Mouse (Mus musculus) liver, embryonic 13.5 days (tissue): ENCODE data around the gene Celsr3. TPM values are rescaled to one million over a fixed set of nuclear protein-coding genes. Genes with fewer than 3 reads are reported as not detected.

ENCODE experiments used
- ATAC-seq: fragments of 200-750 bp; cut with Nextera tagmentation; 2 replicates; pipeline ENCODE4 v1.8.0; 2017; ENCODE audit warnings: low read depth, mild to moderate bottlenecking, moderate number of reproducible peaks, moderate library complexity
- DNase-seq: peaks from one replicate; pipeline ENCODE4 v3.0.0; 2022
- H3K27ac ChIP-seq: fragments of 300-500 bp; sonication (generic); 2 replicates; pipeline ENCODE4 v1.5.1; 2015; ENCODE audit warnings: moderate library complexity, mild to moderate bottlenecking, inconsistent platforms
- H3K27me3 ChIP-seq: fragments of 300-500 bp; sonication (generic); 2 replicates; pipeline ENCODE4 v1.6.1; 2015; ENCODE audit warnings: mild to moderate bottlenecking, inconsistent platforms
- H3K36me3 ChIP-seq: fragments of 300-500 bp; sonication (generic); 2 replicates; pipeline ENCODE4 v1.6.1; 2015; ENCODE audit warnings: mild to moderate bottlenecking, inconsistent platforms
- H3K4me1 ChIP-seq: fragments of 300-500 bp; sonication (generic); replicated peaks from 2 replicates; pipeline ENCODE4 v1.6.1; 2015; ENCODE audit warnings: inconsistent platforms
- H3K4me2 ChIP-seq: fragments of 300-500 bp; sonication (generic); 2 replicates; pipeline ENCODE4 v1.6.1; 2015; ENCODE audit warnings: inconsistent platforms, mild to moderate bottlenecking, moderate library complexity
- H3K4me3 ChIP-seq: fragments of 300-500 bp; sonication (generic); replicated peaks from 2 replicates; pipeline ENCODE4 v1.5.1; 2015; ENCODE audit warnings: mild to moderate bottlenecking, inconsistent platforms
- H3K9ac ChIP-seq: fragments of 300-500 bp; sonication (generic); 2 replicates; pipeline ENCODE4 v1.6.1; 2015; ENCODE audit warnings: mild to moderate bottlenecking, inconsistent platforms
- H3K9me3 ChIP-seq: fragments of 300-500 bp; sonication (generic); replicated peaks from 2 replicates; pipeline ENCODE4 v1.6.1; 2016; ENCODE audit warnings: inconsistent platforms
- WGBS: fragments of 180-500 bp; shearing (Covaris S2); methylation state at CpG from one replicate; pipeline ENCODE4 v1.1.7; 2015; ENCODE audit not compliant: insufficient replicate concordance; 5-methylcytosine and 5-hydroxymethylcytosine counted together
- polyA plus RNA-seq: library from polyadenylated mRNA; unstranded; fragments of >200 nt; fragmentation: Nextera tagmentation; extraction: Ambion mirVana; gene quantifications from 2 replicates; pipeline ENCODE4 v1.2.1, GENCODE M21; 2015

The Celsr3 gene
- polyA plus RNA-seq, 1 experiment from 2014 or later, result 0.03 TPM

DNA sequence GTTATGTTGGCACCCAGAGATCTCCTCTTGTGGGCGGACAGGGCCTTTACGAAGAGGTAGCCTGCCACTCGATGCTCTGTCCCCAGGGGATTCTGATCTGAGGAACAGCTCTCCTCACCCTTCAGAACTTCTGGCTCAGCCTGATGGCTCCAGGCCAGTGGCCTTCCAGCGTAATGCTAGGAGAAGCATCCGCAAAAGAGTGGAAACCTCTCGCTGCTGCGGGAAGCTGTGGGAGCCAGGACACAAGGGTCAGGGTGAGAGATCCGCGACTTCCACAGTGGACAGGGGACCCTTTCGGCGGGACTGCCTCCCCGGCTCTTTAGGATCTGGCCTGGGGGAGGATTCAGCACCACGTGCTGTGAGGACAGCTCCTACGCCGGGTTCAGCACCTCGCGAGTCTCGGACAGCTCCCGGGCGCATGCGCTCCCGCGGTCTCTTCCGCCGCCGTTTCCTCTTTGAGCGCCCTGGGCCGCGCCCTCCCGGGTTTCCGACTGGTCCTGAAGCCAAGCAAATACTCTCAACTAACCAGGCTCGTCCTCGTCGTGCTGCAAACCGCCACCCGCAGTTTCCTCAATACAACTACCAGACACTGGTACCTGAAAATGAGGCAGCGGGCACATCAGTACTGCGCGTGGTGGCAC is 700 bp downstream of the Celsr3 start:
- no peaks in the 10 kb centered on the region for H3K36me3 ChIP-seq
- no peak overlapping the region for H3K9ac ChIP-seq
- peak overlapping the region; percentile 44 for H3K4me3 ChIP-seq
- peak; percentile 65 for DNase-seq
- 2% methylated on average over 39 of the region's 39 CpGs for WGBS
- no peak overlapping the region for H3K27ac ChIP-seq
- H3K4me2 ChIP-seq, result peak overlapping the region; percentile 65
- ATAC-seq, result peak; percentile 56
- H3K9me3 ChIP-seq, result no peaks in the 10 kb centered on the region
- peaks cover 98% of the 10 kb centered on the region for H3K27me3 ChIP-seq
- peaks cover 28% of the 10 kb centered on the region for H3K4me1 ChIP-seq

DNA sequence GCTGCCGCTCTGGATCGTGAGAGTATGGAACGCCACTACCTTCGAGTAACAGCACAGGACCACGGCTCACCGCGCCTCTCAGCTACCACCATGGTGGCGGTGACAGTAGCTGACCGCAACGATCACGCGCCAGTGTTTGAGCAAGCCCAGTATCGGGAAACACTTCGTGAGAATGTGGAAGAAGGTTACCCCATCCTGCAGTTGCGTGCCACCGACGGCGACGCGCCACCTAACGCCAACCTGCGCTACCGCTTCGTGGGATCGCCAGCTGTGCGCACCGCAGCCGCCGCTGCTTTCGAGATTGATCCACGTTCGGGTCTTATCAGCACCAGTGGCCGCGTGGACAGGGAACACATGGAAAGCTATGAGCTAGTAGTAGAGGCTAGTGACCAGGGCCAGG is 1.3 kb downstream of the Celsr3 start:
- Histone ChIP-seq H3K9me3 (no peaks in the 10 kb centered on the region), H3K27me3 (peaks cover 99% of the 10 kb centered on the region), H3K4me1 (peaks cover 35% of the 10 kb centered on the region), H3K9ac (no peak overlapping the region), H3K4me2 (peak overlapping the region; percentile 65), H3K36me3 (no peaks in the 10 kb centered on the region), H3K4me3 (peak overlapping the region; percentile 44), H3K27ac (no peak overlapping the region)
- DNase-seq (no peak), ATAC-seq (no peak)
- 10% methylated on average over 34 of the region's 34 CpGs for WGBS

DNA sequence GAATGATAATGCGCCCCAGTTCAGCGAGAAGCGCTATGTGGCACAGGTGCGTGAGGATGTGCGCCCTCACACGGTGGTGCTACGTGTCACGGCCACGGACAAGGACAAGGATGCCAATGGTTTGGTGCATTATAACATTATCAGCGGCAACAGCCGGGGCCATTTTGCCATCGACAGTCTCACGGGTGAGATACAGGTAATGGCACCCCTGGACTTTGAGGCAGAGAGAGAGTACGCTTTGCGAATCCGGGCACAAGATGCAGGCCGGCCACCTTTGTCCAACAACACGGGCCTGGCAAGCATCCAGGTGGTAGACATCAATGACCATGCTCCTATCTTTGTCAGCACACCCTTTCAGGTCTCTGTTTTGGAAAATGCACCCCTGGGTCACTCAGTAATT is 1.8 kb downstream of the Celsr3 start:
- Histone ChIP-seq H3K27me3 (peaks cover 100% of the 10 kb centered on the region), H3K9ac (no peak overlapping the region), H3K9me3 (no peaks in the 10 kb centered on the region), H3K4me2 (peak overlapping the region; percentile 65), H3K4me1 (peaks cover 39% of the 10 kb centered on the region), H3K27ac (no peak overlapping the region), H3K4me3 (peak overlapping the region; percentile 44; the same call in 1 of the 2 replicates), H3K36me3 (no peaks in the 10 kb centered on the region)
- whole genome bisulfite sequencing, result 46% methylated on average over 18 of the region's 18 CpGs
- ATAC-seq, result no peak
- no peak for DNase-seq

DNA sequence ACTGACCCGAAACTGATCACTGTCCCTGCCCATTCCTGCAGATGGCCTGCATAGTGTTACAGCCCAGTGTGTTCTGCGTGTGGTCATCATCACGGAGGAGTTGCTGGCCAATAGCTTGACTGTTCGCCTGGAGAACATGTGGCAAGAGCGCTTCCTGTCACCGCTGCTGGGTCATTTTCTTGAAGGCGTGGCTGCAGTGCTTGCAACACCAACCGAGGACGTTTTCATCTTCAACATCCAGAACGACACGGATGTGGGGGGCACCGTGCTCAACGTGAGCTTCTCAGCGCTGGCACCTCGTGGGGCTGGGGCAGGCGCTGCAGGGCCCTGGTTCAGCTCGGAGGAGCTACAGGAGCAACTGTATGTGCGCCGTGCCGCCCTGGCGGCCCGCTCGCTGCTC is 5.5 kb downstream of the Celsr3 start:
- H3K4me2 ChIP-seq, result peak overlapping the region; percentile 89
- H3K4me3 ChIP-seq, result peak overlapping the region; percentile 59
- DNase-seq, result no peak
- H3K9me3 ChIP-seq, result no peaks in the 10 kb centered on the region
- H3K9ac ChIP-seq, result no peak overlapping the region
- no peak for ATAC-seq
- H3K27ac ChIP-seq, result no peak overlapping the region
- 5% methylated on average over 23 of the region's 23 CpGs for WGBS
- H3K36me3 ChIP-seq, result no peaks in the 10 kb centered on the region
- H3K27me3 ChIP-seq, result peaks cover 91% of the 10 kb centered on the region
- H3K4me1 ChIP-seq, result peaks cover 31% of the 10 kb centered on the region

DNA sequence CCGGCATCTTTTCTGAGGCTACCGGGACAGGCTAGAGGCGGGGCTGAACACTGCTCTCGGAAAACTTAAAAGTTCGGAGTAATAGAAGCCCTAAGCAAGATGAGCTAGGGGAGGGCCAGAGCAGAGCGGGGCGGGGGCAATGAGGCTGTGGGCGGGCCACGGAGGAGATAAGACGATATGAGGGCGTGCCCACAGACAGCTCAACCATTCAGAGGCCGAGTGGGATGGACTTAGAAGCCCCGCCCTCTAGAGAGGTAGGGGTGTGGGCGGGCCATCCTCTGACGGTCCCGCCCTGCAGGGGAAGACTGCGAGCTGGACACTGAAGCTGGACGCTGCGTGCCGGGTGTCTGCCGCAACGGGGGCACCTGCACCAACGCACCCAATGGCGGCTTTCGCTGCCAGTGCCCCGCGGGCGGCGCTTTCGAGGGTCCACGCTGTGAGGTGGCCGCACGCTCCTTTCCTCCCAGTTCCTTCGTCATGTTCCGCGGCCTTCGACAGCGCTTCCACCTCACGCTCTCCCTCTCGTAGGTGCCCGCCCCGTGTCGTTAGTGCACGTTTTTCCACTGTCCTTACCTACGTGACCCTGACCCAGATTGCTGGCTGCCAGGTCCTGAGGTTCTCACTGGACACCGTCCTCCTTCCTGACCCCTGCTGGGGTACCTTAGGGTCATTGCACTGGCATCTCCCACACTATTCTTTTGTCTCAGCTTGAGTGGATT is 6.4 kb downstream of the Celsr3 start:
- peak; percentile 86 for DNase-seq
- Histone ChIP-seq H3K4me1 (peaks cover 23% of the 10 kb centered on the region), H3K27ac (no peak overlapping the region), H3K9me3 (no peaks in the 10 kb centered on the region), H3K4me3 (peak overlapping the region; percentile 59), H3K36me3 (no peaks in the 10 kb centered on the region), H3K9ac (no peak overlapping the region), H3K27me3 (peaks cover 82% of the 10 kb centered on the region), H3K4me2 (peak overlapping the region; percentile 89)
- 6% methylated on average over 46 of the region's 46 CpGs for WGBS
- peak; percentile 96 for ATAC-seq

DNA sequence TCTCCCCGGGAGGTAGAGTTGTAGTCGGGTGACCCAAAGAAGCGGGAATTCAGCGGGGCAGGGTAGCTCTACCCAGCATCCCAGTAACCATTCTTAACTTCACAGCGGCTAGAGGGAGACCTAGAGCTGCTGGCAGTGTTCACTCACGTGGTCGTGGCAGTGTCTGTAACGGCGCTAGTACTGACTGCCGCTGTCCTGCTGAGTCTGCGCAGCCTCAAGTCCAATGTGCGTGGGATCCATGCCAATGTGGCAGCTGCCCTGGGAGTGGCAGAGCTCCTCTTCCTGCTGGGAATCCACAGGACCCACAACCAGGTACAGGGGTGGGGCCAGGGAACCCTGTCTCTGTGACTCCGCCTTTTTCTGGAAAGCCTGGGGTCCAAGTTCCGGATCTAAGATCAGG is 16.9 kb downstream of the Celsr3 start:
- 22% methylated on average over 14 of the region's 14 CpGs for WGBS
- peak overlapping the region; percentile 32 for H3K4me2 ChIP-seq
- H3K4me3 ChIP-seq, result no peak overlapping the region

DNA sequence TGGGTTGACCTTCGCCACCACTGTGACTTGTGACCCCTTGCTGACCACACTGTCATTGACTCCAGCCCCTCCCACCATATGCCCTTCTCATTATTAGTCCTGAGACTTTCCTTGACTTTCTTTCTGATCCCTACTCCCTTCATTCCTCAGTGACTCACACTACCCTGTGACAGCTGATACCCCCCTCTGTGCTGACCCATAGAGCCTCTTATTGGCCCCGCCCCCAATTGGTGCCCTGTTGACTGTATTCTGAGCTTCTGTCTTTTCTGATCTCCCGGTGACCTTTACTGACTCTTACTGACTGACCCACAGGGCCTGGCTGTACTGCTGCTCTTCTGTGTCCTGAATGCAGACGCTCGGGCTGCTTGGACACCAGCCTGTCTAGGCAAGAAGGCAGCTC is 19.3 kb downstream of the Celsr3 start:
- no peak for ATAC-seq
- DNase-seq, result no peak
- no peaks in the 10 kb centered on the region for H3K9me3 ChIP-seq
- no peak overlapping the region for H3K27ac ChIP-seq
- WGBS, result 65% methylated on average over 5 of the region's 5 CpGs
- H3K36me3 ChIP-seq, result no peaks in the 10 kb centered on the region
- H3K4me2 ChIP-seq, result no peak overlapping the region
- H3K4me1 ChIP-seq, result no peaks in the 10 kb centered on the region
- H3K27me3 ChIP-seq, result peaks cover 29% of the 10 kb centered on the region
- no peak overlapping the region for H3K9ac ChIP-seq
- no peak overlapping the region for H3K4me3 ChIP-seq

More for the DNA sequence above, 16.9 kb downstream of the Celsr3 start:
- no peak for DNase-seq
- 0 out of 2 replicates have a peak, but pooled peaks have one; percentile 16 for ATAC-seq
- Histone ChIP-seq H3K9ac (no peak overlapping the region), H3K27ac (no peak overlapping the region), H3K36me3 (no peaks in the 10 kb centered on the region), H3K4me1 (no peaks in the 10 kb centered on the region), H3K9me3 (no peaks in the 10 kb centered on the region), H3K27me3 (peaks cover 32% of the 10 kb centered on the region)

DNA sequence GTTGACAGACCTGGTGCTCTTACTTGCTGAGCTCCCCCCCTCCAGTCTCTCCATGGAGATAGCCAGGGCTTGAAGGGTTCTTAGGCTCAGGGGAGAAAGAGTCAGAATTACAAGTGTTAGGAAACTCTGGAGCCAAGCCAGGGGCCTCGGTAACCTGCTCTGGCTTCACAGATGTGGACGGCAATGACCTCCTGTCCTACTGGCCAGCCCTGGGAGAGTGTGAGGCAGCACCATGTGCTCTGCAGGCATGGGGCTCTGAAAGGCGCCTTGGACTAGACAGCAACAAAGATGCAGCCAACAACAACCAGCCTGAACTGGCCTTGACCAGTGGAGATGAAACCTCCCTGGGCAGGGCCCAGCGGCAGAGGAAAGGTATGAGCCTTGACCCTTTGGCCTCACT is 21.3 kb downstream of the Celsr3 start:
- no peak overlapping the region for H3K4me3 ChIP-seq
- H3K9me3 ChIP-seq, result no peaks in the 10 kb centered on the region
- H3K27ac ChIP-seq, result no peak overlapping the region
- no peaks in the 10 kb centered on the region for H3K36me3 ChIP-seq
- H3K9ac ChIP-seq, result no peak overlapping the region
- DNase-seq (no peak), ATAC-seq (0 out of 2 replicates have a peak, but pooled peaks have one; percentile 17)
- peaks cover 25% of the 10 kb centered on the region for H3K27me3 ChIP-seq
- 60% methylated on average over 4 of the region's 4 CpGs for WGBS
- no peak overlapping the region for H3K4me2 ChIP-seq
- H3K4me1 ChIP-seq, result no peaks in the 10 kb centered on the region

DNA sequence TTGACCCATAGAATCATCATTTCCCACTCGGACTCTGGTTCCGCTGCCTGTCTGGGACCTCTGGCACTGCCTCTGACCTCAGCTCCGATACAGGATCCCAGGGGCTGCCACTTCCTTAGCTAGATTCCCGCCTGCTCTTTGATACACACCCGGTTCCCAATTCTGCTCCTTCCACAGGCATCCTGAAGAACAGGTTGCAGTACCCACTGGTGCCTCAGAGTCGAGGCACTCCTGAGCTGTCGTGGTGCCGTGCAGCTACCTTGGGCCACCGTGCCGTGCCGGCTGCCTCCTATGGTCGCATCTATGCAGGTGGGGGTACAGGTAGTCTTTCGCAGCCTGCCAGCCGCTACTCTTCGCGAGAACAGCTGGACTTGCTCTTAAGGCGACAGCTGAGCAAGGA is 22.3 kb downstream of the Celsr3 start:
- 58% methylated on average over 17 of the region's 17 CpGs for whole genome bisulfite sequencing

DNA sequence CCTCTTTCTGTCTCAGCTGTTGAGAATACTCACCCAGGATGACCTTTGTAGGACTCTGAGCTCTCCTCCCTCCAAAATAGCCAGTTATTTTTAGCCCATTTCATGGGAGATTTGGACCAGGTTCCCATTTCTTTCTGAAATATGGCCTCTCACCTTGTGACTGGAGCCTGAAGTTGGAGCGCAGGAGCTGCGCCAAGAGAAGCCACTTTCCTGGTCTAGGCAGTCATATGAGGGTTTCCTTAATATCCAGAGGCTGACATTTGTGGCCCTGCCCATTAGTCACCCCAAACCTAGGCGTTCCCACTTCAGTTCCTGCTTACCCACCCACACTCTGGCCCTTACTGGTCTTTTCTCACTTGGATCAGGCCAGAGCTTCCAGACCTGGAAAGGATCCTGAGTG is 26.9 kb downstream of the Celsr3 start, which contains the start of gene Slc26a6:
Gene Slc26a6, plus strand, starts transcription at position 308 of the 400 bp plus-strand sequence.
- Histone ChIP-seq H3K4me2 (peak within 1 kb of the TSS; percentile 99), H3K27ac (peak within 1 kb of the TSS; percentile 88), H3K4me3 (peak within 1 kb of the TSS; percentile 74), H3K4me1 (peaks cover 33% of the 10 kb centered on the region), H3K9ac (peak within 1 kb of the TSS; percentile 82), H3K27me3 (peaks cover 4% of the 10 kb centered on the region; the same call in 1 of the 2 replicates), H3K9me3 (no peaks in the 10 kb centered on the region), H3K36me3 (0 out of 2 replicates have a peak, but pooled peaks cover 10% of the 10 kb centered on the region)
- ATAC-seq (no peak), DNase-seq (no peak)
- WGBS, result 73% methylated on average over 3 of the region's 3 CpGs

More for the DNA sequence above, 22.3 kb downstream of the Celsr3 start:
- peaks cover 9% of the 10 kb centered on the region for H3K4me1 ChIP-seq
- no peak overlapping the region for H3K4me3 ChIP-seq
- ATAC-seq, result no peak
- DNase-seq, result no peak
- H3K36me3 ChIP-seq, result no peaks in the 10 kb centered on the region
- H3K9me3 ChIP-seq, result no peaks in the 10 kb centered on the region
- H3K27me3 ChIP-seq, result peaks cover 15% of the 10 kb centered on the region
- no peak overlapping the region for H3K9ac ChIP-seq
- no peak overlapping the region for H3K27ac ChIP-seq
- H3K4me2 ChIP-seq, result no peak overlapping the region

DNA sequence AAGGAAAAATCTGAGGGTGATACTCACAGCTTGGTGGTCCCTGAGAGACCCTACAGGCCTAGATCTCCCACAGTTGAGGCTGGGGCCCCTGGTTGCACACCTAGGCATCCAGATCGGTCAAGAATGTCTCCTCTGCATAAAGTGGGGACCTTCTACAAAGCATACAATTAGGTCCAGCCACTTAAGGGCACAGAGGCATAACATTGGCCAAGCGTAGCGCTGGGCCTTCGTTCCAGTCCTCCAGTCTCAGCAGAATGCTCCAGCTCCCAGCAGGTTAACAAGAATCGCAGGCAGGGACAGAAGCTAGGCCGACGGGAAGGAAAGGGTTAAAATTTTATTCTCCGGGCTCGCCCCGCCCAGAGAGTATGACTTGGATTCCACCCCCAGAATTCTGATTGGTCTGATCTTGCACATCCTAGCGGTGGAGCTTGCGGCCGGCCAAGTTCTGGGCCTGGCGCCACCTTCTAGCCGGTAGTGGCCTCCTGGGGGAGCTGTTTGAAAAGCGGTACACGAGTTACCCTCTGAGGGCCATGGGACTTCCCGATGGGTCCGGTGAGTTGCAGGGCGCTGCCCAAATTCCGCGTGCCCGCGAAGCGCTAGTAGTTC is 27.6 kb downstream of the Celsr3 start:
- 3% methylated on average over 25 of the region's 25 CpGs for WGBS

More for the DNA sequence above, 27.6 kb downstream of the Celsr3 start:
- Histone ChIP-seq H3K4me3 (peak overlapping the region; percentile 74), H3K27me3 (peaks cover 4% of the 10 kb centered on the region; the same call in 1 of the 2 replicates), H3K4me1 (peaks cover 37% of the 10 kb centered on the region), H3K4me2 (peak overlapping the region; percentile 99), H3K27ac (peak overlapping the region; percentile 88), H3K9me3 (no peaks in the 10 kb centered on the region), H3K9ac (peak overlapping the region; percentile 82), H3K36me3 (0 out of 2 replicates have a peak, but pooled peaks cover 10% of the 10 kb centered on the region)
- DNase-seq (peak; percentile 88), ATAC-seq (peak; percentile 91)
